Mouse (Mus musculus) heart, postnatal 0 days (tissue): Measurements from ENCODE around the gene Atf6b.

Source experiments
- CTCF ChIP-seq: IDR thresholded peaks from 2 replicates; pipeline ENCODE4 v1.5.1; 2016; ENCODE audit warnings: antibody characterized with exemption, control low read depth, low read depth
- EP300 ChIP-seq: IDR thresholded peaks from 2 replicates; pipeline ENCODE4 v1.6.1; 2016; ENCODE audit warnings: antibody characterized with exemption, low read depth

GRCm38 (mm10) chr17:34644608-34645007 lies 2.3 kb upstream of the Atf6b start, which contains the start of gene Fkbpl:
- no peak for TF ChIP-seq CTCF
- TF ChIP-seq EP300, result no peak
